Mouse (Mus musculus) lung, postnatal 36 days (tissue): ENCODE data around the gene Alg14.
A peak's percentile ranks its signal among the peaks of the same experiment; 100 is the strongest.

Experiments
- DNase-seq: peaks from one replicate; pipeline ENCODE4 v3.0.0; 2022; ENCODE audit warnings: mixed read lengths

Alg14 gene

DNA sequence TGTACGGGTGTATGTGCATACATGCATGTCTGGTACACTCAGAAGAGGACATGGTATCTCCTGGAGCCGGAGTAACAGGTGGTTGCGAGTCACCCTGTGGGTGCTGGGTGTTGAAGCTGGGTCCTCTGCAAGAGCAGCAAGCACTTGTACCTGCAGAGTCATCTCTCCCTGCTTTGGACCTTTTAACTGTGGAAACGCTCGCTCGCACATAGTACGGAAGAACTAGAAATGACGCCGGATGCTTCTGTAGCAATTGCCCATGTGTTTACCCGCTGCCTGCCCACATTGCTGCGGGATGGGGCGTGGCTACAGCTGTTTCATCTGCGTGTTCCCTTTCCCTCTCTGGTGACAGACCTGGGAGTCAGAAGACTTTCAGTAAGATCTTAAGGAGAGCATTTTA is 78.7 kb downstream of the Alg14 start:
- DNase-seq = peak; percentile 40

DNA sequence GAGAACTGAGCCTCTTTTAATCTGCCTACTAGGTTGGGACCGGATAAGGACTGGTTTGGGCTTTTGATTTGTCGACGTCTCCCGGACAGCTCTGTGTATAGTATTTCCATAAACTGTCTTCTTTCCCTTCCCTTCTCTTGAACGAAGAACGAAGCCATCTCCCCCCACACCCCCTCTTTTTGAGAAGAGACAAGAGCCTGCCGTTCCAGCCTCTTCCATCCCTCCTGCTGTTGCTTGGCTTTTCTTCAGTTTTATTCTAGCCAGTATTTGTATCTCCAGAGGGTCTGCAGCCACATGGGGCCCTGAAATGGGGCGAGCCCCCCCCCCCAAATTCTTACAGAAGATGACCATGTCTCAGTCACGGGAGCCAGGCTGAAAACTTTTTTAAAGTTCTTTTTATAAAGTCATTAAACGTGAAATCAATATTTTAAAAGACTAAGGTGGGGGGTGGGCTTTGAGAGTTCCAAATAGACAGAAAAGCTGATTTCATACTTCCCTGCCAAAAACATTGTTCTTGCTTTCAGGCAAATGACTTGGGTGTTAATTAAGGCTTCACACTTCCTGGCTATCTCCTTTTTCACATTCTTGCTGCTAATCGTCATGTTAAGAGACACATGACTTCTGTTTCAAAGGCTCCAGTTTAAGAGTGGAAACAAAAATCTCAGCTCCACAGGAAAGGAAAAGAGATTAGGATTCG is 79.4 kb downstream of the Alg14 start:
- no peak for DNase-seq

DNA sequence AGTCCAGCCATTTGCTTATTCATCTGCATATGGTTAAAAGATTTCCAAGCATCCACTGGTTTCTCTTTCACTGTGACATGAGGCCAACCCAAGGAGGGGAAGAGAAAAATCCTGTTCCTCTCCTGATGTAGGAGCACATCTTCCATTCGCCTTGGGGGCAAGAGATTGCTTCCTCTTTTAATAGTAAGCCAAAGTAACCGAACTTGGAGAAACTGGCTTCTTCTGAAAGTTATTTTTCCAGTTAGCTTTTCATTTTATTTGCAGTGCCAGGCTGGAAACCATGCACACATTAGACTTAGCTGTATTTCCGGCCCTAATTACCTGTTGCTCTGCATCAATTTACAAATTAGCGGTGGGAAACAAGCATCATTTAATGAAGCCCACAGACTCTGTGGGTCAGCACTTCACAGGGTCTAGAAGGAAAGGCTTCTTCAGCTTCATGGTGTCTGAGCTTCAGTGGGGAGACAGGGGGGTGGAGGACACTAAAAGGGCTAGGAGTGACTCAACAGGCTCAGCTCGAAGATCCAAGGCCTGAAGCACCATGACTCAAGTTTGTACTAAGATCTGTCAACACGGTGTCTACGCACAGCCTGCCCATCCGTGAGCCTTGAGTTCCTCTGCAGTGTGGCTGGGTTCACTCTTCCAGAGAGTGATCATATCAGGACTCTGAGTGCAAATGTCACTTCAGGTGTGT is 80.1 kb downstream of the Alg14 start:
- DNase-seq = no peak

DNA sequence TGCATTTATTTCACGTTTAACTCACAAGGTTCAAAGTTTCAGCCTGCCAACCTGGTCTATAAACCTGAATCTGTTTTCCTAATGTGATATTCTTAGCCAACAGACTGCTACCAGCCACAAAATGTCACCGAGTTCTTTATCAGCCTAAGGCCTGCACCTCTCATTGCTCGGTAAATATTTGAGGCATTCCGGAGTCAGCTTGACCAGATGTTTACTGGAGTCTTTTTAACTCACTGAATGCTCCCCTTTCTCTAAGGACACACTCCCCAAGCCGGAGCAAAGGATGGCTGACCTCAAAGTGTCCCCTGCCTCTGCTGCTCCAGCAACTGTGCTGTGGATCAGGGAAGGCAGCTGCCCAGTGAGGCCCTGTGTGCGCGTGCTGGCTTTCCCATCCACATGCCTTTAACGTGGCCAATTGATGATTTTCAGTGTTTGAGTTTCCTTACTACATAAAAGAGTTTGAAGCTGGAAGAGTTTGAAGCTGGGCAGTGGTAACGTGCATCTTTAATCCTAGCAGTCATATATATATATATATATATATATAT is 82.4 kb downstream of the Alg14 start:
- DNase-seq = no peak

DNA sequence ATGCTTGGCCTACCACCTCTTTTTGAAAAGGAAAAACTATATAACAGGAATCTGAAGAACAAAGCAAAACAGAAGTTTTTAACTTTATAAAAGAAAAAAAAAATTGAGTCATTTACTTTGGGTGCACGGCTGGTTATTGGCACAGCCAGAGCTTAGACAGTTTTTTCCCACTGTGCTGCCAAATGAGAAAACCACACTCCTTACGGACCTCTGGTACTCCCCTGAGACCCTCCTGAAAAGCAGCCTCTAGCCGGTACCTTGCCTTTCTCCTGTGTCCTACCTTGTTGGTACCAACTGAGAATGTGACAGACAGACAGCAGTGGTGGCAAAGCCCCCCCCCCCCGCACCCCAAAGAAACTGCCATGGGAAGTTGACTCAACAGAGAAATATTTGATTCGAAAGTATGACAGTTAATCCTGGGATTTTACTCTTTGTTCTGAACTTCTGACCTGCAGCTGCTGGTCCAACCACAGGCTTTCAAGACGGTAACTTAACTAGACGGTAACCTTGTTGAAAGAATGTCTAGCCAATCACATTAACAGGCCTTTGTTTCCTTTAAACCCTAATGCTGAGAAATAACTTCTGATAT is 84.1 kb downstream of the Alg14 start:
- no peak for DNase-seq

DNA sequence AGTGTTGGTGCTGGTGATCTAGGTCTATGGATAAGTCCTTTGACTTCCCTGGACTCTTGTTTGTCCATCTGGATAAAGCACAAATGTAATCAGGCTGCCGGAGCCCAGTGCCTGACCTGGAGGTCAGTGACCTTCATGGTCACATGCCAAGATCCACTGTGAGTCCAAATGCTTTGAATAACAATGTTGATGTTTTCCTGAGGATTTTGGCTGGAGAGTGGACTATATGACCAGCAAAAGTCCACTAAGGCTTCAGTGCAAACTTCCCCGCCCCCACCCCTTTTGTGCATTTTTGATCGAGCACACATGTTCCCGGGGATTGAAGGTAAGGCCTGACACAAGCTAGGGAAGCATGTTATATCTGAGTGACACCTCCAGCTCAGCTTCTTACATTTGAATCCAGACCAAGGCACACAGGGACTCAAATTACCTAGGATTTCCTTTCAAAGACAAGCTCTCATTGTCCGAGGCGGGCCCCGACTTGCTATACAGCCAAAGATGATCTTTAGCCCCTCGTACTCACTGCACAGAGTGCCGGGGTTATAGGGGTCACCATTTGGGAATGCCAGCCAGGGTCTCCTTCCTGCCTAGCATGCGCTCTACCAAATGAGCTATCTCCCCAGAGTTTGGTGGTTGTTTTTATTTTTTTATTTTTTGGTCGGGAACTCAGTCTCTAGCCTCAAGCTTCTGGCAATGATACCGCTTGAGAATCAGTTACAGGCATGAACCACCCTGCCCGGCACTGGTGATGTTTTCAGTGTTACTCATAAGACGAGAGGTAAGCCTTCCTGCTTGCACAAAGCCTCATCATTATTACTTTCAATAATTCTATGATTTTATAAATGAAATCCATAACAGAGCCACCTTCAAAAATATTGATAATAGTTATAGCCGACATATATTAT is 87.4 kb downstream of the Alg14 start:
- DNase-seq = peak; percentile 37

DNA sequence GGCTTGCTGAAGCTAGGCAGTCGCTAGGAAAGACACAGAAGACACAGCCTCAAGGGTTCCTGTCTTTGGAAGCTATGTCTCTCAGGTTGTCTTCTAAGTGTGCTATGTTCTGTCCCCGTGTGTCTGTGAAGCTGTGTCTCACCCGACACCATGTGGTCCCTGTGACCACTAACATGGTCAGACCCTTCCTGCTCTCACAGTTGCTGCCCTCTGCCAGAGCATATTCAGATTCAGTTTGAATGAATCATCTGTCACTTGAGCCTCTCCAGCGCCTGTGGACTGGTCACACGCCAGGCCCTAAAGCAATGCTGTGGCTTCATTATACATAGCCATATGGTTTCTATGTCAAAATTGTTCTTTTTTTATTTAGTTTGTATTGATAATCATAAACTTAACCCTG is 88.1 kb downstream of the Alg14 start:
- DNase-seq = no peak

DNA sequence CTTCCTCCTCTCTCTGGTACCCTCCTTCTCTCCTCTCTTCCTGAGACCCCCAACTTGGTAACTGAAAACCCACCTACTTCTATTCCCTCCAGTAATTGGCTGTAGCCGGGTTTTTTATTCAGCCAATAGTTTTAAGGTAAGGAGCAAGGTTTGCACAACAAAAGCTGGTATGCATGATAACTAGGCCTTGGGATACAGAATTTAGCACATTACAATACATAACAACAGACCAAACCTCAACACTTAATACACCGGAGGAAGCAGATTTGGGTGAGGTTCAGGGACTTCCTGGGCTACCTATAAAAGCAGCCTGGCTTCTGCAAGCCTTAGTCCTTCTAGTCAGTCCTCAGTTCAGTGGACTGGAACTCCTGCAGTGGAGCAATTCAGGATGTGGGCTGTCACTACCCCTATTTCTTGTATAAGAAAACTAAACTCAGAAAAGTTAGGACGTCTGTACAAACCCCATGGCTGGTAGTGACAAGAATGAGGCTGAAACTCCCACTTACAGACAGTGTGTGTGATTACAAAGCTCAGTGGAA is 96.0 kb downstream of the Alg14 start:
- peak; percentile 12 for DNase-seq

DNA sequence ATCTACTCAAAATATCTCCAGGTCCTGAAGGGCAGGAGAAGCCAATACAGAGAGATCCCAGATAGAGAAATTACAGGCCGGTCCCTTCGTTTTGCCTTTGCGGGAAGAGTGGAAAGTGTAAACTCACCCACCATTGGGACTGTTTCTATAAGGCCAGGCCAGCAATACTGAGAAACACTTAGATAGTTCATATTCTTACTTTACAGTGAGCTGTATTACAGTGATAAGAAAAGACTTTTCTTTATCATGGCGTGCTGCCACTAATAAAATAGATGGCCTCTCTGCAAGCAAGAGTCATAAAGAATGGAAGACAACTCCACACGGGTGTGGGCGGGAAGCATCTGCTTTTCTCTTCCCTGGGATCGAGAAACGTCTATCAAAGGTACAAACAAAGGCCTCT is 97.8 kb downstream of the Alg14 start:
- DNase-seq = no peak

DNA sequence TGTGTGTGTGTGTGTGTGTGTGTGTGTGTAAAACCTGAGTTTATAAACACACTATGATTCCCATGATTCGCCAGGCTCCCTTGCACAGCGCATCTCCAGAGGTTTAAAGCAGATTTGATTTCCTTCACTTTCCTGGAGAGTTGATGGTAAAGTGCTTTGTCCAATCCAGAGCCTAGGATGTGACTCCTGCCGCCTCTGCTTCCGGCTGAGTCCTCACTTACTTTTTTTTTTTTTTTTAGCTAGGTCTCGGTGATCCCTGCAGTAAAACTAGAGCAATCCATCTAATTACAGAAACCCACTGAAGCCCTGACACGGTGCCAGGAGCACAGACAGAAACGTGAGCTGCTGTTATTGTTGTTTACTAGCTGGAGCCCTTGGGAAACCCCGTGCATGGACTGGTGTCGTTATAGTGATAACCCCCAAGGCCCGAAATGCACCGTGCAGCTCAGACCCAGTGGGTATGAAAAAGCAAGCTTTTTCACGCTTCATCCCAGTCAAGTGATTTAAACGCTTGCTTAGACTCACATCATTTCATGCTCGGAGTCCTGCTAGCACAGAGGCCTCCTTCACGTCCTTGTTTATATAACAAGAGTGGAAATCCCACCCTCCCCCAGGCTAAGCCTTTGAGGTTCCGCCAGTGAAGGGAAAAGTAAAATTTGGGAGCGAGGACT is 98.4 kb downstream of the Alg14 start:
- DNase-seq = peak; percentile 33

DNA sequence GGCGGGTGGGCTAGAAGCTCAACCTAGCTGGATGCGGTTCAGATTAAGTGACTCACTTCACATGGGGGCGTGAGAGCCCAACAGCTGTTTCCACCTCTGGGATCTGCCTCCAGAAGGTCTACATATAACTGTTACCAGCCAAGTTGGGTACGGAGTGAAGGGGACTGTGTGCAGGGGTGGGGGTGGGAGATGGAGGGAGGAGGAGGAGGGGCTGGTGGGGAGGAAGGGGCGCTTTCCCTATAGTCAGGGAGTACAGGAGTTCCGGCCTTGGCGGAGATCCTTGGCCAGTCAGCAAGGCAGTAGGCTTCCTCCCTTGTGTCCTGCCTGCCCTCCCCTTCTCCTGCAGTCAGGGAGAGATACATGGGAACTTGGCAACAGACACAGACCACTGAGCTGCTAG is 99.2 kb downstream of the Alg14 start:
- DNase-seq = peak; percentile 24

DNA sequence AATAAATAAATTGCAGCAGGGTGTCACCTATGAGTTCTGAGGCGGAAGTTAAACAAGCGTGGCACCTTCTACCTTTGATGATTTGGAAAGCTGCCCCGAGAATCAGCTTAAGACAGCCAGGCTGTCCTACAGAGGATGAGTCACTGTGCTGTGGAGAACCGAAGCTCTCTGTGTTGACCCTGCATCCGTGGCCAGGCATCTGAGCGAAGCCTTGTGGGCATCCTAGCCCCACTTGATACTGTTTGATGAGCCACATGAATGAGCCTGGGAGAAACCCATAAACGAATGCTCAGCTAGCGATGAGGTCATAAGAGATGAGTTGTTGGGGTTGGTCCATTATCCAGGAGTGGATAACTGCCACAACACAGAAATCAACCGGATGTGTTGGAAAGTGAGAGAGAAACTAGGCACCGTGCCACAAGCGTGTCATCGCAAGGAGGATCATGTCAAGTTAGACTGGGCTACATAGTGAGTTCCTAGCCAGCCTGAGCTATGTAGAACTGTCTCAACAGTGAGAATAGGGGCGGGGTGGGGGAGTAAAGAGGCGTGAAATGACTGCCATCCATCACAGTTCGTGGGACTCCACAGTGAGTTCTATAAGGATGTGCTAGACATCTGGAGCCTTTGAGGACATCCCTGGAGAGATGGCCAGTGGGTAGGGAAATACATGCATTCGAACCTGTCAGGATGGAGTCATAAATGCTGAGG is 104.2 kb downstream of the Alg14 start:
- peak; percentile 48 for DNase-seq

DNA sequence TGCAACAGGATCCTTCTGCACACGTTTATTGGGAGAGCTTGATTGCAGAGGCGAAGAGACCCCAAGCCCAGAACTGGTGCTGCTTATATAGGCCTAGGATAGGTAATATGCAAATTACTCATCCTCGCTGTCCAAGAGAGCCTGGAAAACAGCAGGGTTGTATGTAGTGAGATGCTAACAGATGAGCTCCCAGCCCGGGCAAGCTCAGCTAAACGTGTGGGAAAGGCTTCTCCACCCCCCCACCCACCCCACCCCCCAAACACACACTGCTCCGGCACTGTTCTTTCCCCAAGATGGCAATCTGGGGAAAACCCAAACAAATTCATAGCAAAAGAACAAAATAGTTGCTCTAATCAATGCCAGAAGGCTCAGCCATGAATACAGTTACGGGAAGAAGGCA is 105.0 kb downstream of the Alg14 start:
- no peak for DNase-seq

DNA sequence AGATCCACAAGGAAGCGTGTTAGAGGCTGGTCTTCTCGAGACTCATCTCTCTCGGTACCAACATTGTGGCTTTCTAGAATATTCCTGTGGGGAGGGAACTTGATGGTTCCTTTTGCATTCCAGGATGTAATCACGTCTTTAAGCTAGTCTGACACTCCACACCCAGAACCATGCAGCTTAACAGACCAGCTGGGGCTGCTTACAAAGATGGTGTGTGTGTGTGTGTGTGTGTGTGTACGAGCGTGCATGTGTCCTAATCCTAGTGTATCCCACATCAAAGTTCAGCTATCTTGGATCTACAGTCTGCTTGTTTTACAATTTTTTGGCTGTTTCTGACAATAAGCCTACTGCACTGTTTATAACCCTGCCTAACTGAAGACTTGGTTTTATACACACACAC is 105.4 kb downstream of the Alg14 start:
- no peak for DNase-seq

DNA sequence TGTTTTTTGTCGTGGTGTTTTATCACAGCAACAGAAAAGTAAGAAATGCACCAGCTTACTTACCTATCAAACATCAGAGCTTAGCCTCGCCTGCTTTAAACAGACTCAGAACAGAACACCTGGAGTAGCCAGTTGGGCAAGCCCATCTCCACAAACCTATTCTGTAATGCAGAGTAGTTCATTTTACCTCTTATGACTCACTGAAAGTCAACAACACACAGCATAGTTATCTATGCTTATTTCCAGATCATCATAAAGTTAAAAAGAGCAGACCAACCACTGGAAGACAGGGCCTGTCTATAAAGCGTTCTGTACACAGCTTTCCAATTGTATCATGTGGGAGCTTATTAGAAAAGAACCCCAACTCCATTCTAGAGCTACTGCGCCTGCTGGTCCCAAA is 109.8 kb downstream of the Alg14 start:
- DNase-seq = no peak

DNA sequence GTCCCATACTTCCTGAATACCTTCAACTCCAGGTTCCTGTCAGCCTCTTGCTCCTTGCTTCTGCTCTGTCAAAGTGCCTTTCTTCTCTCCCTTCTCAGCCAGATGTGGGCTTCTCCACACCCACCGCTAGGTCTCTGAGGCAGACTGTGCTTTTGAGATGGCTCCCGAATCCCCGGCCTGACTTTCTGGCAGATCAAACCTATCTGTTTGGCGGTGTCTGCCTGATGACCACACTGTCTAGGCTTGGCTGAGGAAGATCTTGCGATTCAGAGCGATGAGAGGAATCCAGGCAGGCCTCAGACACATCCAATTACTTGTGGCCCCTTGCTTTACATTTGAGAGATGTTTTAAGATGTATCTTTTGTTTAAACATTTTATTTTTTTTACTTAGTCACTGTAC is 110.5 kb downstream of the Alg14 start:
- DNase-seq = no peak

DNA sequence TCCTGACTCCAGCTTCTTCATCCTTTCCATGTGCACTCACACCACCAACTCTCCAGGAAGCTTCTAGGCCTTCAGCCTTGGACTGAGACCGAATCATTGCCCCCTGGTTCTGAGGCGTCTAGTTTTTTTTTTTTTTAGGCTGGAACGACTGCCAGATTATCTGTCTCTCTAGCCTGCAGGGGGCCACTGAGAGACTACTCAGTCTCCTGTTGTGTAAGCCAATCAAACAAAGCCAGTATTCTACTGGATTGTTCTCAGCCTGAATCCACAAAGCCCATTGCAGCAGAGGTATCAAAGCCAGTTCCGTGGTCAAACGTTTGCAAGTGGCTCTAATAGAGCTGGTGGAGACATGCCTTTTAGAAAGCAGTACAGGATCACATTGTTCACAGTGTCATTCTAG is 111.9 kb downstream of the Alg14 start:
- no peak for DNase-seq

DNA sequence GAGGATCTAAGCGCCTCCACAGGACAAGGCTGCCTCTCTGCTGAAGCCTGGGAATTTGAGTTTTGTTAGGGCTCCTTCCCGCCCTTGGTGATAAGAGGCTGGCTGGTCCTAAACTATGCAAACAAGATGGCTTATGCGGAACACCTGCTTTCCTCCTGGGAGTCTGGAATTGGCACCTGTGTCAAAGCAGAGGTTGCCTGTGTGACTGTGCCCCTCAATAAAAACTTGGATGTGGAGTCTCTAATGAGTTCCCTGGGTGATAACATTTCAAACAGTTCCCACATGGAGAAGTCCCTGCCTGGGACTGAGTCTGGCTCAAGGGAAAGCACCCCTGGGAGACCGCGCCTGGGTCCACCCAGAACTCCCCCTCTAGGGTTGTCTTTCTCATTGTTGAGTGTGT is 113.5 kb downstream of the Alg14 start:
- DNase-seq = no peak

DNA sequence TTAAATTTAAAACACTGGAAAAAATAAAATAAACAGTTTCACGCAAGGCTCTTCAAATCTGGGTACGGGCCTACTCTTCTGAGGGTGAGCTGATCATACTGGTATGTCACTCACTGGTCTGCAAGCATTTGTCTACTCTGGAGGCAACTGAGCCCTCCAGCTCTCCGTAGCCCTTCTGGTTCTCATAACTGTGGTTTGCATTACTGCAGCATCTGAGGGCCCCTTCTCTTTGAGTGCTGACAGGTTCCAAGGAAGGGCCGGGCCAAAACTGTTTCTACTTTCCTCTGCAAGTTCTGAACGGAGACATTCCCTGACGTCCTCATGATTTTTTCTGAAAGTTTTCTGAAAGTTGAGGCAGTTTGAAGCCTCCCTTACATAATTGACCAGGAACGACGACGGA is 115.8 kb downstream of the Alg14 start:
- no peak for DNase-seq

DNA sequence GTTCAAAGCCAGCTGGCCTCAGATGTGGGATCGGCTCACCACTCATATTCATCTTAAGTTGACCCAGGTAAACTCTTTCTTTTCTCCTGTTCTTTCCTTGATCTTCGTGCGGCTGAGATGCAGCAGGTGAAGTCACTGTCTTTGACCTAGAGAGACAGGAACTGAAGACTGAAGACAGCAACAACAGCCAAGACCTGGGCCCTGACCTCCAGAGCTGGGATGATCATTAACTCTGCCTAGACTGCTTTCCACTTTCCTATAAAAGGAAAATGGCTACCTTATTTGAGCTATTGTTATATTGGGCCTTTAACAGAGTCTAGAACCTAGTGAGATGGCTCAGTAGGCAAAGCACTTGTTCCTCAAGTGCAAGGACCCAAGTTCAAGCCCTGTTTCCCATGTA is 116.8 kb downstream of the Alg14 start:
- no peak for DNase-seq

DNA sequence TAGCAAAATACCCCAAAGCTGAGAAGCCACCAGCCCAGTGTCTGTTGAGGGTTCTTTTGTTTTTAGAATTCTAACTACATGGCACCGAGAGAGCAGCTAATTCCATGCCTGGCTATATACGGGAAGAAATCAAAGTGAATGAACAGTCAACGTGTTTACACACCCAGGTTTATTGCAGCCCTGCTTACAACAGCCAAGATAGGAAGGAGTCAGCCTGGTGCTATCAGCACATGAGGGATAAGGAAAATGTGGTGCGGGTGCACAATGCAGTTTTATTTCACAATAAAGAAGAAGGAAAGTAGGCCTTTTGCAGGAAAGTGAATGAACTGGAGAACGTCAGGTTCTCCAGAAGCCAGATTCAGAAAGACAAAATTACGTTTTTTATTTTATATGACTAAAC is 119.9 kb downstream of the Alg14 start:
- no peak for DNase-seq
